Comparison of ENCODE assay signal across 24 mouse cellular contexts in the genomic region with DNA sequence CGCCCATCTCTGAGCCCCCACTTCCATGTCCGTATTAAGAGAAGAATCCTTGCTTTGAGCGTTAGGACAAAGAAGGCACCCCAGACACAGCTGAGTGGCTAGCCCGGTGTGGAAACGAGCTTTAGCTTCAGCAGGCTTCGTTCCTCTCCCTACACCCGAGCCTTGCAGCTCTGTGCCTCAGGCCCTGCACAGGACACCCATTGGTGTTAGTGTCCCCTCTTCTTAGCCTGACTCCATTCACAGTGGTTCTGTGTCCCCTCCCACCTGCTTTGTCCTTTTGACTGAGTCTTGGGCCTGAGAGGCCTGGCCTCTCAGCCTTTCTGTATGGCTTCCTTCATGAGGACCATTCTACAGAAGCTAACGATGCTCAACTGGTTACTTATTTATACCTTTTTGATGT. TPM values are rescaled to one million over a fixed set of nuclear protein-coding genes. Genes with fewer than 3 reads are reported as not detected.
DNase-seq lines count a peak whose midpoint lies in the region; ATAC-seq lines count a peak whose summit lies in the region.
"Had no signal": no experiment of that assay in that cellular context is flagged by ENCODE, and none has a peak within 500 bp of the region (broad histone marks: within the 10 kb centered on the region; RNA-seq: fewer than 3 reads in every experiment).

No protein-coding gene starts in this region.

- 72% methylated on average over 8 of the region's 8 CpGs for WGBS in heart, embryonic 10.5 days
- WGBS in liver, embryonic 11.5 days: 79% methylated on average over 8 of the region's 8 CpGs

- no peaks in the 10 kb centered on the region for H3K9me3 ChIP-seq in heart, embryonic 10.5 days
- H3K9me3 ChIP-seq in liver, embryonic 11.5 days (ENCODE audit: control insufficient read depth, low read length): no peaks in the 10 kb centered on the region
- H3K9me3 ChIP-seq: embryonic facial prominence, embryonic 12.5 days; forebrain, embryonic 15.5 days; G1E; heart, embryonic 15.5 days; limb, embryonic 10.5 days; megakaryocyte, embryonic 14.5 days had no signal

- no peak for ATAC-seq in liver, embryonic 11.5 days (replicated peaks; ENCODE audit: low FRiP score)
- ATAC-seq: forebrain, embryonic 15.5 days; hindbrain, postnatal 0 days had no signal

- H3K36me3 ChIP-seq in heart, embryonic 10.5 days: no peaks in the 10 kb centered on the region
- H3K36me3 ChIP-seq in liver, embryonic 11.5 days (ENCODE audit: control insufficient read depth, insufficient read depth, low read length): no peaks in the 10 kb centered on the region
- H3K36me3 ChIP-seq: embryonic facial prominence, embryonic 12.5 days; forebrain, embryonic 15.5 days; G1E; heart, embryonic 15.5 days; limb, embryonic 10.5 days had no signal

- no peak overlapping the region for H3K4me3 ChIP-seq in heart, embryonic 10.5 days
- no peak overlapping the region for H3K4me3 ChIP-seq in liver, embryonic 11.5 days (ENCODE audit: low read depth, low read length)
- H3K4me3 ChIP-seq: embryonic facial prominence, embryonic 12.5 days; erythroblast, embryonic 14.5 days; forebrain, embryonic 15.5 days; heart, embryonic 15.5 days; limb, embryonic 10.5 days had no signal

- peak overlapping the region; percentile 21; the same call in 1 of the 2 replicates for H3K9ac ChIP-seq in liver, embryonic 11.5 days (ENCODE audit: low read depth, low read length)
- H3K9ac ChIP-seq: embryonic facial prominence, embryonic 12.5 days; forebrain, embryonic 15.5 days; heart, embryonic 15.5 days had no signal

- H3K27ac ChIP-seq in heart, embryonic 10.5 days: peak overlapping the region; percentile 83
- peak overlapping the region; percentile 99 for H3K27ac ChIP-seq in liver, embryonic 11.5 days (ENCODE audit: low read depth, low read length)
- H3K27ac ChIP-seq: embryonic facial prominence, embryonic 12.5 days; forebrain, embryonic 15.5 days; heart, embryonic 15.5 days; hindbrain, postnatal 0 days had no signal

- peaks cover 12% of the 10 kb centered on the region; the same call in 1 of the 2 replicates for H3K27me3 ChIP-seq in heart, embryonic 10.5 days (ENCODE audit: insufficient read depth, poor library complexity, severe bottlenecking)
- H3K27me3 ChIP-seq in liver, embryonic 11.5 days (replicated peaks; ENCODE audit: control insufficient read depth, insufficient read depth, low read length): no peaks in the 10 kb centered on the region
- H3K27me3 ChIP-seq: embryonic facial prominence, embryonic 12.5 days; forebrain, embryonic 15.5 days; heart, embryonic 15.5 days; megakaryocyte, embryonic 14.5 days had no signal

- H3K4me1 ChIP-seq in heart, embryonic 10.5 days: peaks cover 91% of the 10 kb centered on the region
- peaks cover 95% of the 10 kb centered on the region for H3K4me1 ChIP-seq in liver, embryonic 11.5 days (replicated peaks; ENCODE audit: control insufficient read depth, insufficient read depth, low read length)

- H3K4me2 ChIP-seq in liver, embryonic 11.5 days: no peak overlapping the region
- H3K4me2 ChIP-seq: embryonic facial prominence, embryonic 12.5 days; forebrain, embryonic 15.5 days; heart, embryonic 15.5 days had no signal

- no peak for DNase-seq in heart, embryonic 10.5 days (ENCODE audit: low spot score)
- DNase-seq in heart, adult 9 months (ENCODE audit: low spot score in 2 of 2): no peak
- DNase-seq in liver, embryonic 11.5 days (ENCODE audit: low spot score): no peak
- DNase-seq in liver: no peak
- peak; percentile 3 for DNase-seq in thymus, postnatal 14 days
- DNase-seq in thymus, postnatal 25 days: no peak
- DNase-seq in lung, postnatal 36 days: no peak
- DNase-seq: adrenal gland, postnatal 25 days; cerebellum, adult 11 months; cerebellum, postnatal 10 days; gastrocnemius, postnatal 25 days; heart, postnatal 4 days; kidney, adult 2 months; layer of hippocampus, adult 9-11 months; lung, postnatal 14 days; retina, postnatal 1 day had no signal

RNA-seq across cellular contexts. Expression of a gene that starts 37.5 kb away (rescaled TPM):
- 5.2 and 10.4 TPM in 2 replicates for polyA plus RNA-seq in heart, embryonic 10.5 days (2016; fragmentation: Nextera tagmentation; extraction: Ambion mirVana)
- polyA plus RNA-seq in liver, embryonic 11.5 days (2014; fragmentation: Nextera tagmentation; extraction: Ambion mirVana): 24.7 and 26.7 TPM in 2 replicates
